Mouse (Mus musculus) spleen, adult 2 months (tissue): ENCODE measurements around the gene Baiap2.

ENCODE experiments used
- CTCF ChIP-seq: fragments of 200-500 bp; IDR thresholded peaks from 2 replicates; pipeline ENCODE4 v1.5.1; 2011; ENCODE audit warnings: mild to moderate bottlenecking, inconsistent platforms; ENCODE audit not compliant: insufficient read depth, insufficient read length, insufficient replicate concordance; ENCODE audit errors: extremely low read depth
- POLR2A ChIP-seq: fragments of 200-500 bp; IDR thresholded peaks from 2 replicates; pipeline ENCODE4 v1.6.1; 2011; ENCODE audit warnings: low read depth, low read length, inconsistent platforms

DNA sequence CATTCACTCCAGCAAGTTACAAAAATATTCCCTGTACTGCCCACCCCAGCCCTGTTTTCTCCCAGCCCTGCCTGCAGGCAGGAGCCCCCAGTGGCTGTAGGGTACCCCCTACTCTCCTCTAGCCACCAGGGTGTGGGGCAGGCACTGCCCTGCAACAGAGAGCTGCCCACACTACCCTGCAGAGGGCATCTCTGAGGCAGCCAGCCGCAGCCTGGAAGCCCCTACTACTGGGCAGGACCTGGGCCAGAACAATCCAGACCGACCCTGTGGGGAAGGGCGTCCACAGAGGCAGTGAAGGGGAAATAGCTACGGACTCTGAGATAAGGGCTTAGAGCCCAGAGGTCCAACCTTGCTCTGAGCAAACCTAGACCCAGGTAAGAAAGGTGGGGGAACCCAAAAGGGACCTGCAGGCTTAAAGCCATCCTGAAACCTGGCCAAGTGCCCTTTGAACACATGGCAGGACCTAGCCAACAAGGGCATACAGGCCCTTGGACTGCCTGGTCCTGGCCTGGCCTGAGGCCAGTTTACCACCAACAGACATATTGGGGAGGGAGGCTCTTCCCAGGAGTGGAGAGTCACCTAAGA, 65.0 kb downstream of the Baiap2 start:
- no peak for TF ChIP-seq POLR2A
- no peak for TF ChIP-seq CTCF
